Mouse (Mus musculus) liver, embryonic 12.5 days (tissue): ENCODE results near the gene Zfp710. TPM values are rescaled to one million over a fixed set of nuclear protein-coding genes. Genes with fewer than 3 reads are reported as not detected.

Experiments
- ATAC-seq: fragments of 200-750 bp; cut with Nextera tagmentation; 2 replicates; pipeline ENCODE4 v1.8.0; 2017; ENCODE audit warnings: moderate number of reproducible peaks, mild to moderate bottlenecking, moderate library complexity
- H3K27ac ChIP-seq: fragments of 300-500 bp; sonication (generic); 2 replicates; pipeline ENCODE4 v1.5.1; 2016; ENCODE audit warnings: mild to moderate bottlenecking
- H3K27me3 ChIP-seq: fragments of 300-500 bp; sonication (generic); replicated peaks from 2 replicates; pipeline ENCODE4 v1.6.1; 2016; ENCODE audit warnings: mild to moderate bottlenecking, moderate library complexity
- H3K36me3 ChIP-seq: fragments of 300-500 bp; sonication (generic); 2 replicates; pipeline ENCODE4 v1.6.1; 2016; ENCODE audit warnings: mild to moderate bottlenecking, moderate library complexity
- H3K4me1 ChIP-seq: fragments of 300-500 bp; sonication (generic); 2 replicates; pipeline ENCODE4 v1.6.1; 2016
- H3K4me2 ChIP-seq: fragments of 300-500 bp; sonication (generic); 2 replicates; pipeline ENCODE4 v1.6.1; 2016; ENCODE audit warnings: mild to moderate bottlenecking, moderate library complexity
- H3K4me3 ChIP-seq: fragments of 300-500 bp; sonication (generic); 2 replicates; pipeline ENCODE4 v1.5.1; 2016; ENCODE audit warnings: mild to moderate bottlenecking, moderate library complexity
- H3K9ac ChIP-seq: fragments of 300-500 bp; sonication (generic); 2 replicates; pipeline ENCODE4 v1.6.1; 2016; ENCODE audit warnings: mild to moderate bottlenecking, moderate library complexity
- H3K9me3 ChIP-seq: fragments of 300-500 bp; sonication (generic); replicated peaks from 2 replicates; pipeline ENCODE4 v1.6.1; 2016; ENCODE audit warnings: mild to moderate bottlenecking, moderate library complexity
- WGBS: fragments of 180-500 bp; shearing (Covaris S2); methylation state at CpG from one replicate; pipeline ENCODE4 v1.1.7; 2016; ENCODE audit not compliant: insufficient replicate concordance; 5-methylcytosine and 5-hydroxymethylcytosine counted together
- polyA plus RNA-seq: library from polyadenylated mRNA; unstranded; fragments of >200 nt; fragmentation: Nextera tagmentation; extraction: Ambion mirVana; gene quantifications from 2 replicates; pipeline ENCODE4 v1.2.1, GENCODE M21; 2016

The Zfp710 gene
- polyA plus RNA-seq, 1 experiment from 2014 or later, result 7.2 TPM

- ATAC-seq, result no peak
- Histone ChIP-seq H3K4me2 (no peak overlapping the region), H3K4me3 (no peak overlapping the region), H3K27ac (no peak overlapping the region), H3K36me3 (peaks cover 7% of the 10 kb centered on the region; the same call in 1 of the 2 replicates), H3K9me3 (no peaks in the 10 kb centered on the region), H3K27me3 (peaks cover 12% of the 10 kb centered on the region), H3K9ac (no peak overlapping the region), H3K4me1 (peaks cover 89% of the 10 kb centered on the region)
These were observed 5.4 kb downstream of the Zfp710 start for GRCm38 (mm10) chr7:80030009-80030408.

- ATAC-seq, result no peak
- Histone ChIP-seq H3K36me3 (peaks cover 7% of the 10 kb centered on the region; the same call in 1 of the 2 replicates), H3K9me3 (no peaks in the 10 kb centered on the region), H3K4me2 (no peak overlapping the region), H3K27ac (no peak overlapping the region), H3K9ac (no peak overlapping the region), H3K4me1 (peaks cover 89% of the 10 kb centered on the region), H3K4me3 (no peak overlapping the region), H3K27me3 (peaks cover 8% of the 10 kb centered on the region)
- 75% methylated on average over 8 of the region's 8 CpGs for WGBS
These were observed 5.9 kb downstream of the Zfp710 start for GRCm38 (mm10) chr7:80030486-80030885.

- peaks cover 89% of the 10 kb centered on the region for H3K4me1 ChIP-seq
These were observed 6.4 kb downstream of the Zfp710 start for GRCm38 (mm10) chr7:80030987-80031386.

GRCm38 (mm10) chr7:80031478-80031877, 6.9 kb downstream of the Zfp710 start:
- Histone ChIP-seq H3K9ac (no peak overlapping the region), H3K4me1 (peaks cover 91% of the 10 kb centered on the region), H3K4me3 (no peak overlapping the region), H3K4me2 (no peak overlapping the region), H3K27me3 (no peaks in the 10 kb centered on the region), H3K27ac (no peak overlapping the region), H3K9me3 (no peaks in the 10 kb centered on the region), H3K36me3 (peaks cover 7% of the 10 kb centered on the region; the same call in 1 of the 2 replicates)
- ATAC-seq, result no peak
- WGBS, result 86% methylated on average over 10 of the region's 10 CpGs

More at GRCm38 (mm10) chr7:80030987-80031386, 6.4 kb downstream of the Zfp710 start:
- no peak for ATAC-seq
- Histone ChIP-seq H3K36me3 (peaks cover 7% of the 10 kb centered on the region; the same call in 1 of the 2 replicates), H3K27ac (no peak overlapping the region), H3K4me2 (no peak overlapping the region), H3K9me3 (no peaks in the 10 kb centered on the region), H3K9ac (no peak overlapping the region), H3K27me3 (peaks cover 3% of the 10 kb centered on the region), H3K4me3 (no peak overlapping the region)
- 77% methylated on average over 8 of the region's 8 CpGs for WGBS

- H3K27ac ChIP-seq, result peak overlapping the region; percentile 70
- no peak overlapping the region for H3K4me3 ChIP-seq
- peak overlapping the region; percentile 56 for H3K4me2 ChIP-seq
- H3K4me1 ChIP-seq, result peaks cover 91% of the 10 kb centered on the region
- peak overlapping the region; percentile 29; the same call in 1 of the 2 replicates for H3K9ac ChIP-seq
- H3K9me3 ChIP-seq, result no peaks in the 10 kb centered on the region
- WGBS, result 36% methylated on average over 10 of the region's 10 CpGs
- peaks cover 7% of the 10 kb centered on the region; the same call in 1 of the 2 replicates for H3K36me3 ChIP-seq
- peak; percentile 44 for ATAC-seq
- no peaks in the 10 kb centered on the region for H3K27me3 ChIP-seq
These were observed 7.8 kb downstream of the Zfp710 start for GRCm38 (mm10) chr7:80032216-80033052.

GRCm38 (mm10) chr7:80033064-80033717, 8.6 kb downstream of the Zfp710 start:
- Histone ChIP-seq H3K4me1 (peaks cover 90% of the 10 kb centered on the region), H3K4me3 (peak overlapping the region; percentile 25), H3K9me3 (no peaks in the 10 kb centered on the region), H3K27ac (peak overlapping the region; percentile 70), H3K4me2 (peak overlapping the region; percentile 56), H3K9ac (peak overlapping the region; percentile 29; the same call in 1 of the 2 replicates), H3K27me3 (no peaks in the 10 kb centered on the region), H3K36me3 (peaks cover 7% of the 10 kb centered on the region; the same call in 1 of the 2 replicates)
- whole genome bisulfite sequencing, result 34% methylated on average over 9 of the region's 9 CpGs
- no peak for ATAC-seq

GRCm38 (mm10) chr7:80033771-80034170, 9.2 kb downstream of the Zfp710 start:
- no peaks in the 10 kb centered on the region for H3K27me3 ChIP-seq
- H3K4me2 ChIP-seq, result peak overlapping the region; percentile 56
- H3K4me3 ChIP-seq, result 0 out of 2 replicates have a peak overlapping the region, but pooled peaks have one; percentile 25
- no peak for ATAC-seq
- H3K9me3 ChIP-seq, result no peaks in the 10 kb centered on the region
- H3K27ac ChIP-seq, result no peak overlapping the region
- WGBS, result 60% methylated on average over 9 of the region's 9 CpGs
- peaks cover 7% of the 10 kb centered on the region; the same call in 1 of the 2 replicates for H3K36me3 ChIP-seq
- H3K9ac ChIP-seq, result no peak overlapping the region
- peaks cover 88% of the 10 kb centered on the region for H3K4me1 ChIP-seq

GRCm38 (mm10) chr7:80035086-80035485, 10.5 kb downstream of the Zfp710 start:
- H3K4me1 ChIP-seq, result peaks cover 83% of the 10 kb centered on the region
- H3K9me3 ChIP-seq, result no peaks in the 10 kb centered on the region
- no peak for ATAC-seq
- no peaks in the 10 kb centered on the region for H3K27me3 ChIP-seq
- peak overlapping the region; percentile 12; the same call in 1 of the 2 replicates for H3K27ac ChIP-seq
- H3K4me3 ChIP-seq, result no peak overlapping the region
- WGBS, result 52% methylated on average over 6 of the region's 6 CpGs
- H3K36me3 ChIP-seq, result peaks cover 7% of the 10 kb centered on the region; the same call in 1 of the 2 replicates
- no peak overlapping the region; the same call in 1 of the 2 replicates for H3K4me2 ChIP-seq
- no peak overlapping the region for H3K9ac ChIP-seq

- no peak overlapping the region for H3K4me3 ChIP-seq
- 31% methylated on average over 4 of the region's 4 CpGs for WGBS
- peaks cover 3% of the 10 kb centered on the region; the same call in 1 of the 2 replicates for H3K36me3 ChIP-seq
- H3K9me3 ChIP-seq, result no peaks in the 10 kb centered on the region
- ATAC-seq, result peak; percentile 44
- no peak overlapping the region; the same call in 1 of the 2 replicates for H3K4me2 ChIP-seq
- H3K9ac ChIP-seq, result no peak overlapping the region; the same call in 1 of the 2 replicates
- no peaks in the 10 kb centered on the region for H3K27me3 ChIP-seq
- H3K4me1 ChIP-seq, result peaks cover 86% of the 10 kb centered on the region
- H3K27ac ChIP-seq, result peak overlapping the region; percentile 12; the same call in 1 of the 2 replicates
These were observed 11.1 kb downstream of the Zfp710 start for GRCm38 (mm10) chr7:80035748-80036147.

- no peak for ATAC-seq
- WGBS, result 76% methylated on average over 8 of the region's 8 CpGs
- Histone ChIP-seq H3K27me3 (no peaks in the 10 kb centered on the region), H3K9me3 (no peaks in the 10 kb centered on the region), H3K4me1 (peaks cover 72% of the 10 kb centered on the region), H3K4me2 (no peak overlapping the region), H3K4me3 (no peak overlapping the region), H3K27ac (no peak overlapping the region), H3K36me3 (peaks cover 11% of the 10 kb centered on the region; the same call in 1 of the 2 replicates), H3K9ac (no peak overlapping the region)
These were observed 15.1 kb downstream of the Zfp710 start for GRCm38 (mm10) chr7:80039699-80040098.

GRCm38 (mm10) chr7:80044170-80044569, 19.6 kb downstream of the Zfp710 start:
- 20% methylated on average over 7 of the region's 7 CpGs for WGBS
- Histone ChIP-seq H3K27me3 (no peaks in the 10 kb centered on the region), H3K4me1 (peaks cover 74% of the 10 kb centered on the region), H3K27ac (peak overlapping the region; percentile 63), H3K4me3 (no peak overlapping the region), H3K36me3 (peaks cover 11% of the 10 kb centered on the region; the same call in 1 of the 2 replicates), H3K9ac (no peak overlapping the region), H3K9me3 (no peaks in the 10 kb centered on the region), H3K4me2 (no peak overlapping the region)
- ATAC-seq, result peak; percentile 69

- H3K9ac ChIP-seq, result no peak overlapping the region
- peaks cover 60% of the 10 kb centered on the region for H3K4me1 ChIP-seq
- H3K27ac ChIP-seq, result no peak overlapping the region
- H3K4me3 ChIP-seq, result no peak overlapping the region
- ATAC-seq, result no peak
- H3K4me2 ChIP-seq, result no peak overlapping the region
- WGBS, result 73% methylated on average over 4 of the region's 4 CpGs
- H3K9me3 ChIP-seq, result no peaks in the 10 kb centered on the region
- H3K36me3 ChIP-seq, result peaks cover 3% of the 10 kb centered on the region; the same call in 1 of the 2 replicates
- H3K27me3 ChIP-seq, result no peaks in the 10 kb centered on the region
These were observed 22.4 kb downstream of the Zfp710 start for GRCm38 (mm10) chr7:80047041-80047440.
